Mouse (Mus musculus): ENCODE data around the gene Tor1aip1. TPM values are rescaled to one million over a fixed set of nuclear protein-coding genes. Genes with fewer than 3 reads are reported as not detected.
A peak's percentile ranks its signal among the peaks of the same experiment; 100 is the strongest.

Gene Tor1aip1
- polyA plus RNA-seq (2014; fragmentation: Nextera tagmentation; extraction: Ambion mirVana): 36.0 and 39.5 TPM in 2 replicates

GRCm38 (mm10) chr1:156035930-156036737, at the start of gene Tor1aip1:
Gene Tor1aip1 (minus strand): TSS chr1:156036480.
- Histone ChIP-seq H3K4me3 (ENCODE audit: low read depth, low read length) (peak within 1 kb of the TSS; percentile 76), H3K9ac (ENCODE audit: low read length) (peak within 1 kb of the TSS; percentile 89), H3K9me3 (ENCODE audit: control insufficient read depth, low read length) (no peaks in the 10 kb centered on the region), H3K4me1 (replicated peaks; ENCODE audit: control insufficient read depth, insufficient read depth, low read length) (peaks cover 6% of the 10 kb centered on the region; the same call in 1 of the 2 replicates), H3K27me3 (ENCODE audit: control insufficient read depth, insufficient read depth, low read length) (no peaks in the 10 kb centered on the region), H3K36me3 (ENCODE audit: control insufficient read depth, insufficient read depth, low read length) (no peaks in the 10 kb centered on the region; the same call in 1 of the 2 replicates), H3K4me2 (ENCODE audit: low read depth, low read length, severe bottlenecking) (peak within 1 kb of the TSS; percentile 66), H3K27ac (ENCODE audit: low read depth, low read length) (peak within 1 kb of the TSS; percentile 99)
- peak; percentile 98 for DNase-seq (ENCODE audit: low spot score)
- under 1% methylated on average over 57 of the region's 59 CpGs for WGBS
- ATAC-seq (replicated peaks; ENCODE audit: low FRiP score): peak; percentile 91

- no peak overlapping the region for H3K4me3 ChIP-seq (ENCODE audit: low read depth, low read length)
- H3K9me3 ChIP-seq (ENCODE audit: control insufficient read depth, low read length): no peaks in the 10 kb centered on the region
- no peak overlapping the region for H3K27ac ChIP-seq (ENCODE audit: low read depth, low read length)
- H3K36me3 ChIP-seq (ENCODE audit: control insufficient read depth, insufficient read depth, low read length): no peaks in the 10 kb centered on the region
- H3K27me3 ChIP-seq (ENCODE audit: control insufficient read depth, insufficient read depth, low read length): no peaks in the 10 kb centered on the region
- WGBS: 65% methylated on average over 5 of the region's 5 CpGs
- 0 out of 2 replicates have a peak, but pooled peaks have one; percentile 34 for ATAC-seq (replicated peaks; ENCODE audit: low FRiP score)
- 0 out of 2 replicates have a peak, but pooled peaks cover 2% of the 10 kb centered on the region for H3K4me1 ChIP-seq (replicated peaks; ENCODE audit: control insufficient read depth, insufficient read depth, low read length)
- peak; percentile 62 for DNase-seq (ENCODE audit: low spot score)
- H3K4me2 ChIP-seq (ENCODE audit: low read depth, low read length, severe bottlenecking): no peak overlapping the region
- H3K9ac ChIP-seq (ENCODE audit: low read length): no peak overlapping the region
Measured at GRCm38 (mm10) chr1:156085770-156086169, 49.5 kb upstream of the Tor1aip1 start.

DNA sequence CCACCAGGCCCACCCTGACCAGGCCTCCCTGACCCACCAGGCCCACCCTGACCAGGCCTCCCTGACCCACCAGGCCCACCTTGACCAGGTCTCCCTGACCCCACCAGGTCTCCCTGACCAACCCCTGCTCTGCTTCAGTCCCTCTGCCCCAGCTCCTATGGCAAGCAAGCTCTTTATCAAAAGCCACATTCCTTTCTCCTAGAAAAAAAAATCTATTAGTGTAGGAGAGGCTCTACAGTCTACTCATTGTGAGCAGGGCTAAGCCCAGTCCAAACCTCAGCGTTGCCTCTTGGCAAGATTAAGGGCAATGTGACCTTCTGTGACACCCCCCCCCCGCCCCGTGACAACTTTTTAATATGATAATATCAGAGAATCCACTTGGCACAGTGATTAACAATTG, 48.3 kb upstream of the Tor1aip1 start:
- no peak overlapping the region for H3K9ac ChIP-seq (ENCODE audit: low read length)
- no peaks in the 10 kb centered on the region for H3K27me3 ChIP-seq (ENCODE audit: control insufficient read depth, insufficient read depth, low read length)
- no peaks in the 10 kb centered on the region for H3K4me1 ChIP-seq (replicated peaks; ENCODE audit: control insufficient read depth, insufficient read depth, low read length)
- no peaks in the 10 kb centered on the region for H3K9me3 ChIP-seq (ENCODE audit: control insufficient read depth, low read length)
- no peaks in the 10 kb centered on the region for H3K36me3 ChIP-seq (ENCODE audit: control insufficient read depth, insufficient read depth, low read length)
- H3K27ac ChIP-seq (ENCODE audit: low read depth, low read length): no peak overlapping the region
- no peak overlapping the region for H3K4me2 ChIP-seq (ENCODE audit: low read depth, low read length, severe bottlenecking)
- ATAC-seq (replicated peaks; ENCODE audit: low FRiP score) (no peak), DNase-seq (ENCODE audit: low spot score) (no peak)
- WGBS: 58% methylated on average over 3 of the region's 3 CpGs
- no peak overlapping the region for H3K4me3 ChIP-seq (ENCODE audit: low read depth, low read length)

- ATAC-seq (replicated peaks; ENCODE audit: low FRiP score) (no peak), DNase-seq (ENCODE audit: low spot score) (peak; percentile 4)
- H3K4me3 ChIP-seq (ENCODE audit: low read depth, low read length): no peak overlapping the region
- no peaks in the 10 kb centered on the region for H3K4me1 ChIP-seq (replicated peaks; ENCODE audit: control insufficient read depth, insufficient read depth, low read length)
- no peaks in the 10 kb centered on the region for H3K27me3 ChIP-seq (ENCODE audit: control insufficient read depth, insufficient read depth, low read length)
- H3K4me2 ChIP-seq (ENCODE audit: low read depth, low read length, severe bottlenecking): no peak overlapping the region
- 69% methylated on average over 3 of the region's 3 CpGs for WGBS
- H3K9me3 ChIP-seq (ENCODE audit: control insufficient read depth, low read length): no peaks in the 10 kb centered on the region
- H3K9ac ChIP-seq (ENCODE audit: low read length): no peak overlapping the region
- H3K27ac ChIP-seq (ENCODE audit: low read depth, low read length): no peak overlapping the region
- no peaks in the 10 kb centered on the region for H3K36me3 ChIP-seq (ENCODE audit: control insufficient read depth, insufficient read depth, low read length)
Measured at GRCm38 (mm10) chr1:156077655-156078054, 41.4 kb upstream of the Tor1aip1 start.

DNA sequence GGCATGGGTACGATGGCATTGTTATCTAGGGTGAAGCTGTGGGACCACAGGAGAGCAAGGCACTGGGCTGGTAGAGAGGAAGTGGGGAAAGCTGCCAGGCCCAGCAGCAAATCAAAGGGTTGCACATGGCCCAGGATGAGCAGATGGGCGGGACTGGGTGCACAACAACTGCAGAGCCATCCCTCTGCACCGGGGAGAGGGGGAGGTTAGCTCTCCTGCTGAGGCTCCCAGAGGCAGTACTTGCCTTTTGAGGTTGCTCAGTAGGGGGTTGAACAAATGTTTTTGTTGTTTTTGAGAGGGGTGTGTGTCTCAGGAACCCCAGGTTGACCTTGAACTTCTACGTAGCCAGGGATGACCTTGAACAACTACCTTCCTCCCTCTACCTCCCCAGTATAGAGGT, 40.2 kb upstream of the Tor1aip1 start:
- Histone ChIP-seq H3K27me3 (ENCODE audit: control insufficient read depth, insufficient read depth, low read length) (no peaks in the 10 kb centered on the region), H3K4me1 (replicated peaks; ENCODE audit: control insufficient read depth, insufficient read depth, low read length) (no peaks in the 10 kb centered on the region), H3K9me3 (ENCODE audit: control insufficient read depth, low read length) (no peaks in the 10 kb centered on the region), H3K9ac (ENCODE audit: low read length) (no peak overlapping the region), H3K4me3 (ENCODE audit: low read depth, low read length) (no peak overlapping the region), H3K27ac (ENCODE audit: low read depth, low read length) (no peak overlapping the region), H3K36me3 (ENCODE audit: control insufficient read depth, insufficient read depth, low read length) (no peaks in the 10 kb centered on the region), H3K4me2 (ENCODE audit: low read depth, low read length, severe bottlenecking) (no peak overlapping the region)
- ATAC-seq (replicated peaks; ENCODE audit: low FRiP score) (no peak), DNase-seq (ENCODE audit: low spot score) (peak; percentile 44)
- 69% methylated on average over 4 of the region's 4 CpGs for WGBS

DNA sequence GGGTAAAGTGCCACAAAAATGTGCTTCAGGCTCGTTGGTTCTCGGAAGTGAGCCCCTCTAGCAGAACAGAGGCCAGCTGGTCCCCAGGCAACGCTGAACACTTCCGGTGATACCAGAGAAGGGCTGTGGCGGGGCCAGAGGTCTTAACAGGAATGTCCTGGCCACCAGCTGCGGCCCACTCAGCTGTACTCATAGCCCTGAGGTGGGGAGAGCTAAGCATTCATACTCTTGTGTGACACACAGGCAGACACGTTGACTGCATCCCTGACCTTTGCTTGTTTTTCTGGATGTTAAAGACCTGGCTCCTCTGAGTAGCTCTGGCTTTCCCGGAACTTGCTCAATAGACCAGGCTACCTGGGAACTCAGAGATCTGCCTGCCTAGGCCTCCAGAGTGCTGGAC, 38.3 kb upstream of the Tor1aip1 start:
- Histone ChIP-seq H3K27me3 (ENCODE audit: control insufficient read depth, insufficient read depth, low read length) (no peaks in the 10 kb centered on the region), H3K4me3 (ENCODE audit: low read depth, low read length) (no peak overlapping the region), H3K9me3 (ENCODE audit: control insufficient read depth, low read length) (no peaks in the 10 kb centered on the region), H3K27ac (ENCODE audit: low read depth, low read length) (no peak overlapping the region), H3K36me3 (ENCODE audit: control insufficient read depth, insufficient read depth, low read length) (no peaks in the 10 kb centered on the region), H3K9ac (ENCODE audit: low read length) (no peak overlapping the region), H3K4me1 (replicated peaks; ENCODE audit: control insufficient read depth, insufficient read depth, low read length) (no peaks in the 10 kb centered on the region), H3K4me2 (ENCODE audit: low read depth, low read length, severe bottlenecking) (no peak overlapping the region)
- peak; percentile 50 for DNase-seq (ENCODE audit: low spot score)
- no peak for ATAC-seq (replicated peaks; ENCODE audit: low FRiP score)
- WGBS: 74% methylated on average over 8 of the region's 8 CpGs

DNA sequence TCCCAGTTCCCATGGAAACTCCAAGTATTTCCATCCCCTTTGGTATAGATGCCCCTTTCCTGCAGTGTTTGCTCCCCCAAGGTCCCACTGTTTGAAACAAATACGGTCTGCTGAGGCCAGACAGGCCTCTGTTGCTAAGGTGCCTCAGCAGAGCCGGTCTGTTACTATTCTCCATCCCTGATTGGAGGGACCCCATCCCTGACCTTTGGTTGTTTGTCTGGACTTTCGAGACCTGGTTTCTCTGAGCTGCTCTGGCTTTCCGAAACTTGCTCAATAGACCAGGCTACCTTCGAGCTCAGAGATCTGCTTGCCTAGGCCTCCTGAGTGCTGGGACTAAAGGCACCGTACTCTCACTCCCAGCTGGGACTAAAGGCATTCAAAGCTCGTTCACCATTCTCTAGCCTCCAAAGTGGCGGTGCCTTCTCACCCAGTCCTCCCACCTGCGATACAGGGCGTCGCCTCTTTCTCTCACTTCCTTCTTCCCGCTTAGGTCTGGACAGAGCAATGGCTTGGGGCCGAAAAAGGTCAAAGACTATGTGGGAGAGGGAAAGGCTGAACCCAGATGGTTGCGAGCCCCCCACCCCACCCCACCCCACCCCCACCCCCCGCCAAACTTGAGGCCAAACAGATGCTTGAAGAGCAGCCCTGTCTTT, 37.0 kb upstream of the Tor1aip1 start:
- H3K4me3 ChIP-seq (ENCODE audit: low read depth, low read length): no peak overlapping the region
- ATAC-seq (replicated peaks; ENCODE audit: low FRiP score) (no peak), DNase-seq (ENCODE audit: low spot score) (peak; percentile 41)
- no peak overlapping the region for H3K4me2 ChIP-seq (ENCODE audit: low read depth, low read length, severe bottlenecking)
- no peaks in the 10 kb centered on the region for H3K4me1 ChIP-seq (replicated peaks; ENCODE audit: control insufficient read depth, insufficient read depth, low read length)
- no peak overlapping the region for H3K9ac ChIP-seq (ENCODE audit: low read length)
- no peaks in the 10 kb centered on the region for H3K9me3 ChIP-seq (ENCODE audit: control insufficient read depth, low read length)
- H3K36me3 ChIP-seq (ENCODE audit: control insufficient read depth, insufficient read depth, low read length): no peaks in the 10 kb centered on the region
- no peak overlapping the region for H3K27ac ChIP-seq (ENCODE audit: low read depth, low read length)
- 70% methylated on average over 15 of the region's 15 CpGs for WGBS
- no peaks in the 10 kb centered on the region for H3K27me3 ChIP-seq (ENCODE audit: control insufficient read depth, insufficient read depth, low read length)

- Histone ChIP-seq H3K4me2 (ENCODE audit: low read depth, low read length, severe bottlenecking) (no peak overlapping the region), H3K27me3 (ENCODE audit: control insufficient read depth, insufficient read depth, low read length) (no peaks in the 10 kb centered on the region), H3K4me3 (ENCODE audit: low read depth, low read length) (no peak overlapping the region), H3K9ac (ENCODE audit: low read length) (no peak overlapping the region), H3K36me3 (ENCODE audit: control insufficient read depth, insufficient read depth, low read length) (peaks cover 1% of the 10 kb centered on the region; the same call in 1 of the 2 replicates), H3K27ac (ENCODE audit: low read depth, low read length) (no peak overlapping the region), H3K4me1 (replicated peaks; ENCODE audit: control insufficient read depth, insufficient read depth, low read length) (no peaks in the 10 kb centered on the region), H3K9me3 (ENCODE audit: control insufficient read depth, low read length) (no peaks in the 10 kb centered on the region)
- WGBS: 89% methylated on average over 14 of the region's 14 CpGs
- ATAC-seq (replicated peaks; ENCODE audit: low FRiP score) (no peak), DNase-seq (ENCODE audit: low spot score) (no peak)
Measured at GRCm38 (mm10) chr1:156070106-156070505, 33.8 kb upstream of the Tor1aip1 start.
